In the genomic region with DNA sequence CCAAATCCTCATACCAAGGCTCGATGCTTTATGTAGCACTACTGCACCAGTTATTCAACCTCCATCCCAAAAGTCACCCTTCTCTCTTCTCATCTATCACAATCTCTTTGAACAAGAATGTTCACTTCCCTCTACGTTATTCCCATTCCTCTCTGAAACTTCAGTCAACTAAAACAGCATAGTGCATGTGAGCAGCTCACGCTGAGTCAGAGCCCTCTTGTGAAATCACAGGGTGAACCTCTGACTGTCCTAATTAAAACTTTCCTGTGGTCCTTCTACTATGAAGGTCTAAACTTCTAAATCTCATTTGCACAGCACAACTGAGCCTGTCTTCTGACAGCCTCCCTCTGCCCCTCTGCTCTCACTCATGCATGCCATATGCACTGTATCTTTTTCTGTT, we compare ENCODE assay signal across 28 mouse cellular contexts. TPM values are rescaled to one million over a fixed set of nuclear protein-coding genes. Genes with fewer than 3 reads are reported as not detected.
DNase-seq lines count a peak whose midpoint lies in the region; ATAC-seq and TF ChIP-seq lines count a peak whose summit lies in the region.
"Had no signal": no experiment of that assay in that cellular context is flagged by ENCODE, and none has a peak within 500 bp of the region (broad histone marks: within the 10 kb centered on the region; RNA-seq: fewer than 3 reads in every experiment).

No protein-coding gene starts in this region.

- H3K4me1 ChIP-seq in midbrain, postnatal 0 days (ENCODE audit: insufficient read depth, low read length), result no peaks in the 10 kb centered on the region
- H3K4me1 ChIP-seq: embryonic facial prominence, embryonic 12.5 days; embryonic facial prominence, embryonic 15.5 days; heart, embryonic 13.5 days had no signal

- 94% methylated on average over 3 of the region's 3 CpGs for WGBS in midbrain, postnatal 0 days

- no peaks in the 10 kb centered on the region for H3K9me3 ChIP-seq in midbrain, postnatal 0 days (ENCODE audit: low read length)
- H3K9me3 ChIP-seq: embryonic facial prominence, embryonic 12.5 days; embryonic facial prominence, embryonic 15.5 days; heart, embryonic 13.5 days had no signal

- DNase-seq in adrenal gland, adult 2 months, result peak; percentile 54
- no peak for DNase-seq in adrenal gland, adult 18-20 months (ENCODE audit: low spot score in 2 of 2)
- peak; percentile 7 for DNase-seq in adrenal gland, postnatal 14 days
- no peak for DNase-seq in cerebellum, adult 9-10 months
- DNase-seq in ovary, postnatal 36 days (ENCODE audit: low spot score), result no peak
- DNase-seq in midbrain, postnatal 0 days (ENCODE audit: low spot score), result no peak
- DNase-seq: B cell, adult 2 months; cerebellum, adult 11-12 months; cerebellum, adult 9-11 months; cerebellum, postnatal 25 days; forebrain, postnatal 0 days; gastrocnemius, adult 2 months; gastrocnemius, postnatal 14 days; heart, adult 18-20 months; heart, postnatal 14 days; heart, postnatal 4 days had no signal

- H3K27ac ChIP-seq in midbrain, postnatal 0 days (ENCODE audit: low read depth, low read length), result no peak overlapping the region
- H3K27ac ChIP-seq: embryonic facial prominence, embryonic 12.5 days; embryonic facial prominence, embryonic 15.5 days; gastrocnemius, adult 2 months; heart, embryonic 13.5 days; hindbrain, embryonic 14.5 days; hindbrain, postnatal 0 days had no signal

- TF ChIP-seq CTCF in midbrain, postnatal 0 days (IDR thresholded peaks at IDR 0.05), result no peak

- peak; percentile 69 for ATAC-seq in granulocyte monocyte progenitor cell, adult 5-6 weeks (replicated peaks; ENCODE audit: poor library complexity, severe bottlenecking)
- no peak for ATAC-seq in midbrain, postnatal 0 days (ENCODE audit: low FRiP score)
- ATAC-seq: forebrain, embryonic 14.5 days; forebrain, postnatal 0 days; hindbrain, postnatal 0 days; inflammation-experienced regulatory T-cells, adult 6 months; intestine, embryonic 16.5 days; Patski had no signal

- no peak overlapping the region for H3K4me2 ChIP-seq in midbrain, postnatal 0 days (ENCODE audit: low read depth, low read length, poor library complexity, severe bottlenecking)
- H3K4me2 ChIP-seq: embryonic facial prominence, embryonic 12.5 days; embryonic facial prominence, embryonic 15.5 days; heart, embryonic 13.5 days; hindbrain, embryonic 14.5 days had no signal

- no peaks in the 10 kb centered on the region for H3K36me3 ChIP-seq in midbrain, postnatal 0 days (ENCODE audit: insufficient read depth, low read length)
- H3K36me3 ChIP-seq: embryonic facial prominence, embryonic 12.5 days; embryonic facial prominence, embryonic 15.5 days; G1E; heart, embryonic 13.5 days had no signal

- H3K27me3 ChIP-seq in midbrain, postnatal 0 days (ENCODE audit: insufficient read depth, low read length), result no peaks in the 10 kb centered on the region
- H3K27me3 ChIP-seq: CH12.LX; embryonic facial prominence, embryonic 12.5 days; embryonic facial prominence, embryonic 15.5 days; heart, embryonic 13.5 days; Patski had no signal

- no peak overlapping the region for H3K4me3 ChIP-seq in midbrain, postnatal 0 days (ENCODE audit: low read depth, low read length)
- H3K4me3 ChIP-seq: embryonic facial prominence, embryonic 12.5 days; embryonic facial prominence, embryonic 15.5 days; gastrocnemius, adult 2 months; heart, embryonic 13.5 days had no signal

- H3K9ac ChIP-seq in midbrain, postnatal 0 days (replicated peaks; ENCODE audit: low read length, poor library complexity, severe bottlenecking), result no peak overlapping the region
- H3K9ac ChIP-seq: embryonic facial prominence, embryonic 12.5 days; embryonic facial prominence, embryonic 15.5 days; forebrain, postnatal 0 days; heart, embryonic 13.5 days; hindbrain, embryonic 14.5 days had no signal

RNA-seq across cellular contexts. Expression of a gene that starts 30.5 kb away (rescaled TPM):
- 1 to 10 TPM; 3.6 to 4.8 TPM for total RNA-seq in adrenal gland, adult 2 months (2021)
- 1.7 and 1.9 TPM in 2 replicates for polyA plus RNA-seq in adrenal gland, adult 2 months (2012; rRNA removed)
- total RNA-seq in adrenal gland, adult 18-20 months (2021), result 1 to 10 TPM; 2.5 to 3.0 TPM
- total RNA-seq in adrenal gland, postnatal 14 days (2021), result 8.1 and 9.2 TPM in 2 replicates
- 12.9 and 16.9 TPM in 2 replicates for total RNA-seq in granulocyte monocyte progenitor cell, adult 5-6 weeks (2014; fragmentation: Nextera tagmentation)
- 7.1 and 9.9 TPM in 2 replicates for total RNA-seq in granulocyte monocyte progenitor cell, adult 5-6 weeks (2017)
- 14.5 and 15.1 TPM in 2 replicates for total RNA-seq in midbrain, postnatal 0 days (2014; rRNA removed)
- polyA plus RNA-seq in midbrain, postnatal 0 days (2015; fragmentation: Nextera tagmentation; extraction: Ambion mirVana), result 5.7 and 6.4 TPM in 2 replicates
- total RNA-seq: CH12.LX had no signal
- polyA plus RNA-seq: G1E; inflammation-experienced regulatory T-cells, adult 6 months had no signal

Comparison
In these comparisons a context has a peak if more than half of its experiments do, and no peak if none do; other contexts are left out.
1. DNase-seq: peak in adrenal gland, adult 2 months (single experiment) and adrenal gland, postnatal 14 days (single experiment); none in adrenal gland, adult 18-20 months (0 of 2), cerebellum, adult 9-10 months (single experiment), ovary, postnatal 36 days (single experiment) and midbrain, postnatal 0 days (single experiment).